Mouse (Mus musculus): ENCODE results near the gene Gm49380. TPM values are rescaled to one million over a fixed set of nuclear protein-coding genes. Genes with fewer than 3 reads are reported as not detected.

Gene Gm49380
- polyA plus RNA-seq, 1 experiment from 2014 or later: 0.48 TPM

- Histone ChIP-seq H3K4me2 (no peak overlapping the region), H3K9ac (no peak overlapping the region), H3K27ac (peak overlapping the region; percentile 9; the same call in 1 of the 2 replicates)
These were observed 34.1 kb downstream of the Gm49380 start for GRCm38 (mm10) chr9:44078955-44079756.

GRCm38 (mm10) chr9:44078136-44078797 is 35.0 kb downstream of the Gm49380 start:
- Histone ChIP-seq H3K4me2 (no peak overlapping the region), H3K27ac (0 out of 2 replicates have a peak overlapping the region, but pooled peaks have one; percentile 9), H3K9me3 (no peaks in the 10 kb centered on the region), H3K27me3 (peaks cover 7% of the 10 kb centered on the region), H3K4me1 (peaks cover 22% of the 10 kb centered on the region), H3K36me3 (no peaks in the 10 kb centered on the region), H3K9ac (no peak overlapping the region), H3K4me3 (no peak overlapping the region)
- 76% methylated on average over 10 of the region's 10 CpGs for WGBS
- ATAC-seq (ENCODE audit: insufficient number of reproducible peaks, insufficient read depth, low FRiP score, low TSS enrichment, low read depth): no peak

More at GRCm38 (mm10) chr9:44078955-44079756, 34.1 kb downstream of the Gm49380 start:
- Histone ChIP-seq H3K36me3 (no peaks in the 10 kb centered on the region), H3K27me3 (peaks cover 16% of the 10 kb centered on the region), H3K9me3 (no peaks in the 10 kb centered on the region), H3K4me1 (peaks cover 30% of the 10 kb centered on the region), H3K4me3 (no peak overlapping the region)
- 30% methylated on average over 16 of the region's 16 CpGs for WGBS
- peak; percentile 63 for ATAC-seq (ENCODE audit: insufficient number of reproducible peaks, insufficient read depth, low FRiP score, low TSS enrichment, low read depth)

DNA sequence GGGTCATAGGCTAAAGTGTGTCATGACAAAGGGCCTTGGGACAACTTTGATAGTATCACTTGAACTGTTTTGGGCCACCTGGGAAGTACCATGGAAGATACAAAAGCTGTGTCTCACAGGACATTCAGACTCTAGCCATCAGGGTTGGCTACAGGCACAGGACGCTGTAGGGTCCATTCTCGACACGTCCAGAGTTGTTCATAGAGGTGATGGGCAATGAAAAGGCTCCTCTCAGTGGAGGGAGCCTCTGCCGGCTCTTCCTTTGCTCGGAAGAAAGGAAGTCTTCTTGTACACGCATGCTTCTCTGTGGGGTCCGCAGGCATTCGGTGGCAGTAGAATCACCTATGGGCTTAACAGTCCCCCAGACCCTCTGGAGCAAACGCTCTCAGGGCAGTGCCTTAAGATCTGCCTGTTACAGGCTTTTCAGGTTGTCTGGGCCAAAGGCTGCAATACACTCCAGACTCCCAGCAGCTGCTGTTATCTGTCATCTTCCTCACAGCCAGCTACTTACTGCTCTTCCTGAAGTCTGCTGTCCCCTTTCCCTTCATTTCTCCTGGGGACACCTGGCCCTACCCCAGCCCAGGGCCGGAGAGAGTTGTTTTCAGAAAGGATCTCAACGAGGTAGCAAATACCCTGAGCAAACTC is 35.9 kb downstream of the Gm49380 start:
- Histone ChIP-seq H3K4me3 (no peak overlapping the region), H3K9ac (no peak overlapping the region), H3K27me3 (no peaks in the 10 kb centered on the region), H3K4me1 (peaks cover 24% of the 10 kb centered on the region), H3K36me3 (no peaks in the 10 kb centered on the region), H3K4me2 (no peak overlapping the region), H3K27ac (no peak overlapping the region), H3K9me3 (no peaks in the 10 kb centered on the region)
- WGBS: 80% methylated on average over 11 of the region's 11 CpGs
- no peak for ATAC-seq (ENCODE audit: insufficient number of reproducible peaks, insufficient read depth, low FRiP score, low TSS enrichment, low read depth)

DNA sequence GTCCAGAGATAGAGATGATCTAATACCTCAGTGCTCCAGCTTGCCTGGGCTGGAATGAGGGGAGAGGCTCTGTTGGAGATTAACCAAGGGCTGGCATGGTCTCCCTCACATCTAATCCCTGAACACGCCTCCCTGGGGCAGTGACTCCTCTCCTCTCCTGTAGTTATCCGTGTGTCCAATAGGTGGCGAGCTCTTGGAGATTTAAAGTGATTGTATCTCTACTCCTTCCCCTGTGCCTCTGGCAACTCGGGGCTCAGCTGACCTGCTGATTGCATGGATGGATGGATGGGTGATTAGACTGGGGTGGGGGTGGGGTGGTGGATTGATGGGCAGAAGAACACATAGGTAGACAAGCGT is 36.6 kb downstream of the Gm49380 start:
- ATAC-seq (ENCODE audit: insufficient number of reproducible peaks, insufficient read depth, low FRiP score, low TSS enrichment, low read depth): no peak
- Histone ChIP-seq H3K4me3 (no peak overlapping the region), H3K4me2 (no peak overlapping the region), H3K4me1 (peaks cover 30% of the 10 kb centered on the region), H3K36me3 (no peaks in the 10 kb centered on the region), H3K27ac (no peak overlapping the region), H3K9ac (no peak overlapping the region), H3K9me3 (no peaks in the 10 kb centered on the region), H3K27me3 (no peaks in the 10 kb centered on the region)
- WGBS: 15% methylated on average over 5 of the region's 5 CpGs

DNA sequence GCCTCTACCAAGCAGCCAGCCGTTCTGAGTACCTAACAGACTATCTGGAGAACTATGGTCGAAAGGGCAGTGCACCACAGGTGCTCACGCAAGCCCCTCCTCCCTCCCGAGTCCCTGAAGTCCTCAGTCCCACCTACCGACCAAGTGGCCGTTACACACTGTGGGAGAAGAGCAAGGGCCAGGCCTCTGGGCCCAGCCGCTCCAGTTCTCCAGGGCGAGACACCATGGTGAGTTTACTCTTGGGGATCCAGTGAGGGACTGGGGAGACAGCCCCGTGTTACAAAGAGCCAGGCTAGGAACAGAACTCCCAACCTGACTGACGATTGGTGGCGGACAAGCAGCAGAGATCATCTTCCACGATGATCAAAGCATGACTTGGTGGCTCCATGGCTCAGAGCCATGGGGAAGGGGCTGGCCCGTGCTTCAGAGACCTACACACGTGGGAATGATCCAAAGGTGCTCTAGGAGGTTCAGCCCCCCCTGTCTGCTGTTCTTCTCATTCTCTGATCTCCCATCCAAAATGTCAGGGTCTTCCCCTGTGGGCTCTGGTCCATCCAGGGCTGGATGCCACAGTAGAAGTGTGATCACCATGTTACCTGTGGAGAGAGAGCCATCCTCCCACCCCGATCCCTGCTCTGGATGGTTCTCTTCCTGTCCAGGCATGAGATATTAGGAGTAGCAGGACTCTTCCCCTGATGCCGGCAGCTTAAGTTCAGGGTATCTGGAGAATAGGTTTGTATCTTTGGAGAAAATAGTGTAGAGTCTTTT is 37.1 kb downstream of the Gm49380 start:
- ATAC-seq (ENCODE audit: insufficient number of reproducible peaks, insufficient read depth, low FRiP score, low TSS enrichment, low read depth): no peak
- H3K4me1 ChIP-seq: peaks cover 32% of the 10 kb centered on the region
- no peak overlapping the region for H3K4me2 ChIP-seq
- H3K36me3 ChIP-seq: no peaks in the 10 kb centered on the region
- WGBS: 65% methylated on average over 16 of the region's 16 CpGs
- H3K27ac ChIP-seq: no peak overlapping the region
- H3K9me3 ChIP-seq: no peaks in the 10 kb centered on the region
- no peak overlapping the region for H3K9ac ChIP-seq
- H3K4me3 ChIP-seq: no peak overlapping the region
- H3K27me3 ChIP-seq: no peaks in the 10 kb centered on the region

GRCm38 (mm10) chr9:44075276-44075995 is 37.9 kb downstream of the Gm49380 start:
- no peak overlapping the region for H3K4me2 ChIP-seq
- no peaks in the 10 kb centered on the region for H3K27me3 ChIP-seq
- no peak overlapping the region for H3K27ac ChIP-seq
- no peak overlapping the region for H3K9ac ChIP-seq
- H3K36me3 ChIP-seq: no peaks in the 10 kb centered on the region
- ATAC-seq (ENCODE audit: insufficient number of reproducible peaks, insufficient read depth, low FRiP score, low TSS enrichment, low read depth): no peak
- H3K4me3 ChIP-seq: no peak overlapping the region
- no peaks in the 10 kb centered on the region for H3K9me3 ChIP-seq
- 70% methylated on average over 24 of the region's 24 CpGs for WGBS
- peaks cover 35% of the 10 kb centered on the region for H3K4me1 ChIP-seq

DNA sequence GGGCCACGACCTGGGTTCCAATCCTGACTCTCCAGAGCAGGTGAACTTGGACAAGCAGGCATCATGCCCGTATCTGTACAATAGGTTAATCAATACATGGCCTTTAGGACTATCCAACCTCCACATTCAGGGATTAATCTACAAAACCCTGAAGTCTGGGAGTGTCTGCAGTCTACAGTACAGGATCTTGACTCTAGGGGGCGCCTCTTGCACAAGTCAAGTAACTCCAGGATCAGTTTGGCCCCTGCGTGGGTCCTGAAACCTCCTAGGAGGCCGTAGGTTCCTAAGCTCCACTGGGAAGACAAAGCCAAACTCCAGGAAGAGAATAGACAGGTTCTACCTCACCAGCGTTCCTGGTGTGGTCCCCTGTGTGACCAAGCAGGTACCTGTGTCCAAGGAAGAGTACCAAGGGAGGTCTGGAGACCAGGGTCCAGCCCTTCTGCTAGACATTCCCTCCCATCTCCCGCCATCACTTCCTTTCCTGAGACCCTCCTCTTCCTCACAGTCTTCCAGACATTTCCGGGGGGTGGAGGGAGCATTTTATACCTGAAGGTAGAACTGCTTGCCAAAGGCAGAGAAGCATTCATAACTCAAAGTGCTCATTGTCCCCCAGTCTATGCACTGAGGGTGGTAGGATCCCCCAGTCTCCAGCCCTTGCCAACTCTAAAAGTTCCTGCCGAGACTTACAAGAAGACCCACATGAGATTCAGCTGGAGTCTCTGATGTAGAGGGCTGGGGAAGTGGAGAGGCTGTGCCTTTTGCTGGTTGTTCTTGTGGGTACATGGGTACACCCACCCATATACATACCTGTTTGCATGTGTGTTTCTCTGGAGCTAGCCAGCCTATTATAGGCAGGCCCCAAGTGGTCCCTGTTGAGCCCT is 38.7 kb downstream of the Gm49380 start:
- H3K4me1 ChIP-seq: peaks cover 41% of the 10 kb centered on the region
- no peaks in the 10 kb centered on the region for H3K36me3 ChIP-seq
- no peak overlapping the region for H3K4me3 ChIP-seq
- H3K4me2 ChIP-seq: no peak overlapping the region
- H3K27ac ChIP-seq: no peak overlapping the region
- WGBS: 63% methylated on average over 9 of the region's 9 CpGs
- H3K27me3 ChIP-seq: no peaks in the 10 kb centered on the region
- no peaks in the 10 kb centered on the region for H3K9me3 ChIP-seq
- no peak for ATAC-seq (ENCODE audit: insufficient number of reproducible peaks, insufficient read depth, low FRiP score, low TSS enrichment, low read depth)
- H3K9ac ChIP-seq: no peak overlapping the region

DNA sequence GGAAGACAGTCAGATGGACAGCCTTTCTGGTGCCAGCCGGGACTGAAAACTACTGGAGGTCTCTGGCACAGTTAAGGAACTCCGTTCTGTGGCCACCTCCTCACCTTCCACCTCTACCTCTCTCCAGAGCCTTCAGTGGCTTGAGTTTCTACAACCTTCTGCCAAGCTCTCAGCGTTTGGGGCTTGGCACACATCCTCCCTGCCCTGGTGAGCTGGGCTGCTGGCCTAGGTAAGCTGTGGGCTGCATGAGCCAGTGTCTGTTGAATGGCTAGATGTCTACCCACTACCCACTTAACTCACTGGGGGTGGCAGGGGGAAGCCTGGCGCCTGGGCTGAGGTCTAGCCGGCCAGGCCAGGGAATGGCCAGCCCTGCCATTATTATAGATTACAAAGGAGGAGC is 40.2 kb downstream of the Gm49380 start:
- H3K4me2 ChIP-seq: no peak overlapping the region
- no peak overlapping the region for H3K27ac ChIP-seq
- no peak for ATAC-seq (ENCODE audit: insufficient number of reproducible peaks, insufficient read depth, low FRiP score, low TSS enrichment, low read depth)
- H3K9ac ChIP-seq: no peak overlapping the region
- H3K36me3 ChIP-seq: no peaks in the 10 kb centered on the region
- H3K9me3 ChIP-seq: no peaks in the 10 kb centered on the region
- no peak overlapping the region for H3K4me3 ChIP-seq
- WGBS: 69% methylated on average over 5 of the region's 5 CpGs
- H3K27me3 ChIP-seq: no peaks in the 10 kb centered on the region
- H3K4me1 ChIP-seq: peaks cover 32% of the 10 kb centered on the region

GRCm38 (mm10) chr9:44072599-44072915 is 40.7 kb downstream of the Gm49380 start:
- Histone ChIP-seq H3K4me3 (no peak overlapping the region), H3K27ac (no peak overlapping the region), H3K4me2 (no peak overlapping the region), H3K4me1 (peaks cover 38% of the 10 kb centered on the region), H3K9me3 (no peaks in the 10 kb centered on the region), H3K27me3 (no peaks in the 10 kb centered on the region), H3K9ac (peak overlapping the region; percentile 40; the same call in 1 of the 2 replicates), H3K36me3 (no peaks in the 10 kb centered on the region)
- 32% methylated on average over 4 of the region's 4 CpGs for WGBS
- no peak for ATAC-seq (ENCODE audit: insufficient number of reproducible peaks, insufficient read depth, low FRiP score, low TSS enrichment, low read depth)

DNA sequence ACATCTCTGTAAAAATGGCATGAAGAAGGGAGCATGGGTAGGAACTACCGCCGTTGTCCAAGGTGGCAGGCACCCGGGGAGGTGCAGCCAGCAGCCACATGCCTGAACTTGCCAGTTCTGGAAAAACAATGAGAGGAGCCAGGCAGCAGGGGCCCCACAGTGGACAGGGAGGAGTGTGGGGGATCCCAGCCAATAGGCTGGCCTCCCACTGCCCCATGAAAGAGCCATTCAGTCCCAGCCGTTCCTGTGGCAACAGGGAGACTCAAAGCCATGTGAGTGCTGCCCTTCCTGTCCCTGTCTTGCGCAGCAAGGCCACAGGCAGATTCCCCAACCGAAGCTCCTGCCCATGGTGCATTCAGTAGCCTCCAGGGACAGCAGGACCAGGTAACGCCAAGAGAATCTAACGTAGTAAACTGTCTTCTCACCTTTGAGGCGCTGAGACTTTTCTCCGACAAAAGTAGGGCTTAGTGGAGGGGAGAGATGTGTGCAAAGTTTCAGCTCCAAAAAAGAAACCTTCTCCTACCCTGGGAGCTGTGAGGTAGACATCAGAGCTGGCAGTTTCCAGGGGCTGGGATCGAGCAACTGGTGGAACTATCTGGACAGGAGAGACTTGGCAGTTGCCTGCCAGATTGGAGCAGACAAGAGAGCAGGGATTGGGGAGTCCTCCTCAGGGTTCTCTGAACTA is 41.2 kb downstream of the Gm49380 start:
- H3K4me2 ChIP-seq: peak overlapping the region; percentile 9; the same call in 1 of the 2 replicates
- H3K9ac ChIP-seq: peak overlapping the region; percentile 40; the same call in 1 of the 2 replicates
- H3K4me3 ChIP-seq: no peak overlapping the region
- H3K36me3 ChIP-seq: no peaks in the 10 kb centered on the region
- H3K27ac ChIP-seq: no peak overlapping the region
- ATAC-seq (ENCODE audit: insufficient number of reproducible peaks, insufficient read depth, low FRiP score, low TSS enrichment, low read depth): no peak
- no peaks in the 10 kb centered on the region for H3K9me3 ChIP-seq
- peaks cover 43% of the 10 kb centered on the region for H3K4me1 ChIP-seq
- no peaks in the 10 kb centered on the region for H3K27me3 ChIP-seq
- WGBS: 19% methylated on average over 11 of the region's 11 CpGs

All from embryonic facial prominence, embryonic 13.5 days (tissue).